Mouse (Mus musculus) embryonic facial prominence, embryonic 11.5 days (tissue): ENCODE results near the gene Anp32e. TPM values are rescaled to one million over a fixed set of nuclear protein-coding genes. Genes with fewer than 3 reads are reported as not detected.
A peak's percentile ranks its signal among the peaks of the same experiment; 100 is the strongest.
"Not testable (repeated sequence)": the region's sequence is repeated elsewhere in the genome, so short reads cannot be mapped to it uniquely, and the experiment has no call there.

Experiments
- ATAC-seq: fragments of 200-750 bp; cut with Nextera tagmentation; replicated peaks from 2 replicates; pipeline ENCODE4 v1.8.0; 2017; ENCODE audit warnings: low read depth; ENCODE audit not compliant: insufficient number of reproducible peaks, low FRiP score, low TSS enrichment
- DNase-seq: peaks from one replicate; pipeline ENCODE4 v3.0.0-alpha.2; 2015; ENCODE audit warnings: low spot score
- H3K27ac ChIP-seq: fragments of 300-500 bp; sonication (generic); replicated peaks from 2 replicates; pipeline ENCODE4 v1.5.1; 2014; ENCODE audit warnings: mild to moderate bottlenecking, low read depth, low read length, control low read depth
- H3K27me3 ChIP-seq: fragments of 300-500 bp; sonication (generic); 2 replicates; pipeline ENCODE4 v1.6.1; 2014; ENCODE audit warnings: mild to moderate bottlenecking, low read length, moderate library complexity, mixed read lengths; ENCODE audit not compliant: control insufficient read depth, insufficient read depth
- H3K36me3 ChIP-seq: fragments of 300-500 bp; sonication (generic); replicated peaks from 2 replicates; pipeline ENCODE4 v1.6.1; 2014; ENCODE audit warnings: low read depth, mild to moderate bottlenecking, low read length, moderate library complexity, mixed read lengths; ENCODE audit not compliant: control insufficient read depth, insufficient read depth
- H3K4me1 ChIP-seq: fragments of 300-500 bp; sonication (generic); 2 replicates; pipeline ENCODE4 v1.6.1; 2014; ENCODE audit warnings: low read length, mixed read lengths; ENCODE audit not compliant: control insufficient read depth, insufficient read depth
- H3K4me2 ChIP-seq: fragments of 300-500 bp; sonication (generic); 2 replicates; pipeline ENCODE4 v1.6.1; 2014; ENCODE audit warnings: low read depth, mild to moderate bottlenecking, control low read depth, low read length, moderate library complexity
- H3K4me3 ChIP-seq: fragments of 300-500 bp; sonication (generic); 2 replicates; pipeline ENCODE4 v1.5.1; 2014; ENCODE audit warnings: low read depth, low read length, control low read depth
- H3K9ac ChIP-seq: fragments of 300-500 bp; sonication (generic); replicated peaks from 2 replicates; pipeline ENCODE4 v1.6.1; 2014; ENCODE audit warnings: mild to moderate bottlenecking, control low read depth, low read length
- H3K9me3 ChIP-seq: fragments of 300-500 bp; sonication (generic); replicated peaks from 2 replicates; pipeline ENCODE4 v1.6.1; 2016; ENCODE audit warnings: mild to moderate bottlenecking, low read length, inconsistent platforms, mixed read lengths; ENCODE audit not compliant: control insufficient read depth
- WGBS: fragments of 180-500 bp; shearing (Covaris S2); extraction: QIAGEN DNeasy Blood & Tissue Kit; methylation state at CpG from one replicate; pipeline ENCODE4 v1.1.7; 2014; 5-methylcytosine and 5-hydroxymethylcytosine counted together
- polyA plus RNA-seq: library from polyadenylated mRNA; unstranded; fragments of >200 nt; fragmentation: Nextera tagmentation; extraction: Ambion mirVana; gene quantifications from 2 replicates; pipeline ENCODE4 v1.2.1, GENCODE M21; 2014

Anp32e gene
- polyA plus RNA-seq, 1 experiment from 2014 or later = 128 TPM

GRCm38 (mm10) chr3:95906860-95907259, 22.2 kb upstream of the Anp32e start:
- Histone ChIP-seq H3K36me3 (no peaks in the 10 kb centered on the region), H3K4me3 (peak overlapping the region; percentile 19), H3K9ac (no peak overlapping the region), H3K9me3 (no peaks in the 10 kb centered on the region), H3K27ac (no peak overlapping the region), H3K4me2 (peak overlapping the region; percentile 32), H3K4me1 (peaks cover 2% of the 10 kb centered on the region), H3K27me3 (no peaks in the 10 kb centered on the region)
- DNase-seq (peak; percentile 86), ATAC-seq (no peak)
- under 1% methylated on average over 12 of the region's 12 CpGs for WGBS

- Histone ChIP-seq H3K27ac (no peak overlapping the region), H3K4me1 (peaks cover 2% of the 10 kb centered on the region), H3K9ac (no peak overlapping the region), H3K27me3 (no peaks in the 10 kb centered on the region), H3K4me3 (no peak overlapping the region), H3K36me3 (no peaks in the 10 kb centered on the region), H3K9me3 (no peaks in the 10 kb centered on the region), H3K4me2 (no peak overlapping the region)
- DNase-seq (no peak), ATAC-seq (no peak)
- 38% methylated on average over 4 of the region's 4 CpGs for WGBS
Observed at GRCm38 (mm10) chr3:95907613-95908012, 21.4 kb upstream of the Anp32e start.

DNA sequence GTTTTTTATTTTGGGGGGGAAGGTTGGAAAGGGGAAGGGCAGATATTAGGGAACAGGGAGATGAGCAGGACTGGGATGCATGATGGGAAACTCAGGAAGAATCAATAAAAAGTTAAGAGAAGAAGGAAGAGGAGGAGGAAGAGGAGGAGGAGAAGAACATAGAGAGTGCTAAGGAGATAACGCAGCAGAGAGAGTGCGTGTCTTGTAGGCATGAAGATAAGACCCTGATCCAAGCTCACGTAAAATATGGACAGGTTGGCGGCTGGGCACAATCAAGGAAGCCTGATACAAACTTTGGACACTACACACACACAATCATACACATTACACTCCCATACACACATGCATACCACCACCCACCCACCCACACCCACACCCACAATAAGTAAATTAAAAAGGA, 14.3 kb upstream of the Anp32e start:
- ATAC-seq (no peak), DNase-seq (no peak)
- no peaks in the 10 kb centered on the region for H3K4me1 ChIP-seq
- no peak overlapping the region for H3K4me3 ChIP-seq
- H3K36me3 ChIP-seq = no peaks in the 10 kb centered on the region
- 89% methylated on average over 4 of the region's 4 CpGs for WGBS
- H3K27ac ChIP-seq = no peak overlapping the region
- no peaks in the 10 kb centered on the region for H3K27me3 ChIP-seq
- H3K4me2 ChIP-seq = no peak overlapping the region
- H3K9ac ChIP-seq = no peak overlapping the region
- H3K9me3 ChIP-seq = no peaks in the 10 kb centered on the region

- no peak for DNase-seq
- whole genome bisulfite sequencing = 82% methylated on average over 7 of the region's 7 CpGs
Observed at GRCm38 (mm10) chr3:95916760-95917159, 12.3 kb upstream of the Anp32e start.

DNA sequence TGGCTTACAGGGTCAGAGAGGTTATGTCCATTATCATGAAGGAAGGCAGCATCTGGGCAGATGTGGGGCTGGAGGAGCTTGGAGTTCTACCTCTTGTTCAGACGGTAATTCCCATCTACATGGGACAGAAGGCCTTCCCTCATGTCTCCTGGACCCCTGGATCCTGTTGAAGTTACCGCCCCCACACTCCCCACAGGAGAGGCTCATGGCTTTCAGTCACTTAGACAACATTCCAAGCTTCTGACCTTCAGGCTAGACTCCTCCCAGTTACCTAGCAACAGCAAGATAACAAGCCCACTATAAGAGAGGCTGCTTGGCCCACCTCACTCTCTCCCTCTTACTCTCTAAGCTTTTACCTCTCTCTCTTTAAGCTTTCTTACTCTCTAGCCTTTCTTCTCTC, 8.5 kb upstream of the Anp32e start:
- not testable (repeated sequence) for H3K27ac ChIP-seq, H3K4me2 ChIP-seq, H3K9ac ChIP-seq, ATAC-seq, H3K9me3 ChIP-seq, H3K27me3 ChIP-seq, H3K36me3 ChIP-seq, H3K4me3 ChIP-seq, DNase-seq, H3K4me1 ChIP-seq
- 40% methylated on average over 2 of the region's 2 CpGs for WGBS

More at GRCm38 (mm10) chr3:95916760-95917159, 12.3 kb upstream of the Anp32e start:
- Histone ChIP-seq H3K9ac (no peak overlapping the region), H3K9me3 (no peaks in the 10 kb centered on the region), H3K27me3 (no peaks in the 10 kb centered on the region), H3K27ac (no peak overlapping the region), H3K36me3 (no peaks in the 10 kb centered on the region), H3K4me3 (no peak overlapping the region), H3K4me1 (no peaks in the 10 kb centered on the region), H3K4me2 (no peak overlapping the region)
- ATAC-seq = no peak

DNA sequence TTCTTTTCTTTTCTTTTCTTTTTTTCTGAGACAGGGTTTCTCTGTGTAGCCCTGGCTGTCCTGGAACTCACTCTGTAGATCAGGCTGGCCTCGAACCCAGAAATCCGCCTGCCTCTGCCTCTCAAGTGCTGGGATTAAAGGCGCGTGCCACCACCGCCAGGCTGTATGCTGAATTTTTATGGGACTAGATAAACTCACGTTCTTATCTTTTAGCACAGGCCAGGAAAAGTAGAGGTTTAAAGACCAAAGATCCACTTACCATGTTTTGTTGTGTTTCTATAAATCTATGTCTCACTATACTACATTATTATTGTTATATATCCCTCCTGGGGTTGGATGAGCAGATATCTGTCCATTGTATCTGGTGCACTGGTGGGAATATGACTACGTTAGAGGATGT, 5.6 kb upstream of the Anp32e start:
- H3K27me3 ChIP-seq, H3K4me2 ChIP-seq, H3K4me3 ChIP-seq, DNase-seq, ATAC-seq, H3K4me1 ChIP-seq, H3K36me3 ChIP-seq, H3K9ac ChIP-seq, H3K9me3 ChIP-seq, H3K27ac ChIP-seq: not testable (repeated sequence)
- WGBS = 90% methylated on average over 7 of the region's 7 CpGs

DNA sequence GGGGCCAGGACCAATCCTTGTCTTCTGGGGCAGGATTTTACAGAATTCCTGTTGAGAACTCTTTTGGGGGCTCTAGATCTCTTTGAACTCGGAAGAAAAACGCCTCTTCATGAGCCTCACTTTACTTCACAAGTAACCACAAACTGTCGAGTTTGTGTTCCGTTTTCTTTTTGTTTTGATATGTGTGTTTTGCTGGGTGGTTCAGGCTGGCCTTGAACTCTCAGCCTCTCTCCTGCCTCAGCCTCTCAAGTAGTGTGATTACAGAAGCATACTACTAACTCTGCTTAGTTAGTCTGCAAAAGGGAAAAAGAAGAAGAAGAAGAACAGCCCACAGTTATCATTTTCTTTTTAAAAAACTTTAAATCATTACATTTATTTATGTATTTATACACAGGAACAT, 4.9 kb upstream of the Anp32e start:
- Histone ChIP-seq H3K9me3 (no peaks in the 10 kb centered on the region), H3K4me1 (no peaks in the 10 kb centered on the region), H3K36me3 (no peaks in the 10 kb centered on the region), H3K4me2 (no peak overlapping the region), H3K27ac (no peak overlapping the region), H3K27me3 (no peaks in the 10 kb centered on the region), H3K9ac (no peak overlapping the region), H3K4me3 (no peak overlapping the region)
- ATAC-seq (no peak), DNase-seq (no peak)
- WGBS = 70% methylated on average over 4 of the region's 4 CpGs

DNA sequence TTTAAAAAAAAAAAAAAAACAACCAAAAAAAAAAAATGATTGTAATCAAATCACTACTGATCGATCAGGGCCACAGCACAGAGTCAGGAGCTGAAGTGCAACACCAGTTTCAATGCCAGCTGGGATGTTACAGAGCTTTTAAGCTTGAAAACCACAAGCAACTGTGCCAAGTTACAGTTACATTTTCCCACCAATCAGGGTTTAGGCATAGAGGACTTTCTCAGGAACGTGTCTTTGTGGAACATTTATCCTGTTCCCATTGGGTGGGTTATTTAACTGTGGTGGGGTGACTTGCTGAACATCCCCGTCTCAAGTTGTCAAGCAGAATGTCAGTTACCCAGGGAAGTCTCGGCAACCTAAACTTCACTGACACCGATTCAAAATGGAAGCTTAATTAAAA, 4.0 kb upstream of the Anp32e start:
- no peak overlapping the region for H3K4me2 ChIP-seq
- H3K4me1 ChIP-seq = no peaks in the 10 kb centered on the region
- H3K9me3 ChIP-seq = no peaks in the 10 kb centered on the region
- no peak overlapping the region for H3K27ac ChIP-seq
- no peak overlapping the region for H3K4me3 ChIP-seq
- H3K9ac ChIP-seq = no peak overlapping the region
- H3K36me3 ChIP-seq = no peaks in the 10 kb centered on the region
- WGBS = 86% methylated on average over 5 of the region's 5 CpGs
- H3K27me3 ChIP-seq = no peaks in the 10 kb centered on the region
- ATAC-seq = no peak
- DNase-seq = no peak
